Mouse (Mus musculus) natural killer cell, adult 2 months (primary cell): ENCODE measurements around the gene Ppt2.

ENCODE experiments used
- DNase-seq, 2 experiments: peaks; one replicate each; pipeline ENCODE4 v3.0.0; 2022; ENCODE audit warnings: low spot score in 2 of 2

Ppt2 gene

GRCm38 (mm10) chr17:34627943-34628643 lies at the start of gene Ppt2:
Gene Ppt2 (minus strand): TSS chr17:34628510.
- no peak for DNase-seq

GRCm38 (mm10) chr17:34676671-34677070 lies 48.4 kb upstream of the Ppt2 start:
- DNase-seq = no peak

- no peak for DNase-seq
Observed at GRCm38 (mm10) chr17:34676093-34676460, 47.8 kb upstream of the Ppt2 start.

GRCm38 (mm10) chr17:34675205-34676092 lies 47.1 kb upstream of the Ppt2 start:
- no peak for DNase-seq

DNA sequence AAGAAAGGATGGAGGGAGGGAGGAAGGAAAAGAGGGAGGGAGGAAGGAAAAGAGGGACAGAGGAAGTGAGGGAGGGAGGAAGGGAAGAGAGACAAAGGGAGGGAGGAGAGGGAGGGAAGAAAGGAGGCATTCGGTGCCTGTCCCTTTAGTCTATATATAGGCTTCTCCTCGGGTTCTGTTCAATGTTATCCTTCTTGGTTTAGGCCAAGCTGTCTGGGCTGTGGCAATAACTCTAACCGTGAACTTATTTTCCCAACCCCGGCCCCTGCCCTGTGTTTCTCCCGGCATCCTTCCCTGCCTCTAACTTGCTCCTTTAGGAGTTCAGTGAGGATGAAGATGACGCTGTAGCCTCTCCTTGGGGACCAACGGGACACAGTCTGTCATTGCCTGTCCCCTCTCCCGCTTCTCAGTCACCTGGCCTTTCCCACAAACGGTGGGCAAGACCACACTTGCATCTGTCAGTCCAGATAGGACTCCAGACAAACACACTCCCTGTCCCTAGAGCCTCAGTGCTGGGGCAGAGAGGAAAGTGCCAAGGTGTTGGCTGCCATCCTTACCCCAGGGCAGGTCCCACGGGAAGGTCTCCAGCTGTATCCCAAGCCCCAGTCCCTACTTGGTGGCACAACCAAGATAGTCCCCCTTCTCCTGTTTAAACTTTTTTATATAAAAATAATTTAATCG lies 46.4 kb upstream of the Ppt2 start:
- DNase-seq = no peak

DNA sequence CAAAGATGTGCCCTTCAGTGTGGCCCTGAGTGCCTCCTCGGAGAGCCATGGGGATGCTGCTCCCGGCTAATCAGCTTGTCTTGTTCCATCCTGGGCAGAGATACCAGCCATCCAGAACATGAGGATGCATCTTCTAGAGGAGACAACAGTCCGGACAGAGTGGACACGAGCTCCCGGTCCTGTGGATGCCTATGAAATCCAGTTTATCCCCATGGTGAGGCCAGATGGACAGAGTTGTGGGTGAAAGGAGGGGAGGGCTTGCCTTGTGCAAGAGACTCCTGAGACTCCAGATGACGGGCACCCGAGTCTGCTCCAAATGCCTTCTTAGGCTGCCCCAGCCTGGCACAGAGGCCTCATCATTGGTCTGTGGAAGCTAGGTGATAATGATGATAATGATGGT lies 44.8 kb upstream of the Ppt2 start:
- no peak for DNase-seq

GRCm38 (mm10) chr17:34672246-34672792 lies 44.0 kb upstream of the Ppt2 start:
- no peak for DNase-seq

GRCm38 (mm10) chr17:34671151-34672066 lies 43.1 kb upstream of the Ppt2 start:
- no peak for DNase-seq

GRCm38 (mm10) chr17:34670235-34670634 lies 41.9 kb upstream of the Ppt2 start, which contains the start of gene Tnxb:
Gene Tnxb (plus strand): TSS chr17:34670535.
- DNase-seq = no peak

DNA sequence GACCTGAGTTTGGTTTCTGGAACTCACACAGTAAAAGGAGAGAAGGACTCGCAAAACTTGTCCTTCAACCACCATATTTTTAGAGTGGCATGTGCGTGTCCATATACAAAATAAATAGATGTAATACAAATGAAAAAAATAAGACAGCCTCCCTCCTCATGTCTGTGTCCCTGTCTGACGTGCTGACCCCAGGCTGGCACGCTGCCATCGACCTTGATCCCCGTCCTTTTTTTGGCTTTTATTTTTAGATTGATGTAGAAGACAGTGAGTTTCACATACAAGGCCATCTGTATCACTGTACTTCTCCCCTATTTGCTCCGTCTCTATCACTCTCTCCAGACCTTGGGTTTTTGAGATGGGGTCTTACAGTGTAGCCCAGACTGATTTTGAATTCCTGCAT lies 36.2 kb upstream of the Ppt2 start:
- no peak for DNase-seq

DNA sequence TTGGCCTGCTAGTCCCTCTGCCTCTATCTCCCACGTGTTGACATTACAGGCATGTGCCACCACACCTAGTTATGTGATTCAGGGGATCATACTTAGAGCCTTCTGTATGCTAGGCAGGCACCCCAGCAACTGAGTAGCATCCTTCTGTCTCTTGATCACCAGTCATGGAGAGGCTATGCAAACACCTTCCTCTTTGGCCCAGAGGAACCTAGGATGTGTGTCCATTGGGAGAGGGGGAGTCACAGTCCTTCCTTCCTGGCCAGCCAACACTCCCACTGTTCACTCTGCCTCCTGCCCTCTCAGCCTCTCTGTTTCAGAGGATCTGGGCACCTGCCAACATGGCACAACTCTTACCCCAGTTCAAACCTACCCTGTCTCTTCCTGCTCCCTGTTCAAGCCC lies 35.2 kb upstream of the Ppt2 start:
- DNase-seq = no peak

- no peak for DNase-seq
Observed at GRCm38 (mm10) chr17:34662978-34663377, 34.7 kb upstream of the Ppt2 start.

GRCm38 (mm10) chr17:34662468-34662867 lies 34.2 kb upstream of the Ppt2 start:
- DNase-seq = no peak

- DNase-seq = no peak
Observed at GRCm38 (mm10) chr17:34661121-34661591, 32.8 kb upstream of the Ppt2 start.

GRCm38 (mm10) chr17:34660259-34660820 lies 32.0 kb upstream of the Ppt2 start:
- DNase-seq = no peak

- DNase-seq = no peak
Observed at GRCm38 (mm10) chr17:34659897-34660214, 31.5 kb upstream of the Ppt2 start.

GRCm38 (mm10) chr17:34659181-34659896 lies 31.0 kb upstream of the Ppt2 start:
- no peak for DNase-seq

GRCm38 (mm10) chr17:34658591-34658990 lies 30.3 kb upstream of the Ppt2 start:
- no peak for DNase-seq

- DNase-seq = no peak
Observed at GRCm38 (mm10) chr17:34658145-34658544, 29.8 kb upstream of the Ppt2 start.

- DNase-seq = no peak
Observed at GRCm38 (mm10) chr17:34657271-34657670, 29.0 kb upstream of the Ppt2 start.
